Mouse (Mus musculus): ENCODE results near the gene Abcg3. TPM values are rescaled to one million over a fixed set of nuclear protein-coding genes. Genes with fewer than 3 reads are reported as not detected.

The Abcg3 gene
- 0.15 and 0.25 TPM in 2 replicates for polyA plus RNA-seq (2021; fragmentation: Nextera tagmentation)
- long read RNA-seq, experiment 1 = 0 reads
- long read RNA-seq, experiment 2, partial matches to known transcripts = 1 of 2 reads
- long read RNA-seq, experiment 2, other reads (novel, unspliced or antisense) = 0 of 2 reads

DNA sequence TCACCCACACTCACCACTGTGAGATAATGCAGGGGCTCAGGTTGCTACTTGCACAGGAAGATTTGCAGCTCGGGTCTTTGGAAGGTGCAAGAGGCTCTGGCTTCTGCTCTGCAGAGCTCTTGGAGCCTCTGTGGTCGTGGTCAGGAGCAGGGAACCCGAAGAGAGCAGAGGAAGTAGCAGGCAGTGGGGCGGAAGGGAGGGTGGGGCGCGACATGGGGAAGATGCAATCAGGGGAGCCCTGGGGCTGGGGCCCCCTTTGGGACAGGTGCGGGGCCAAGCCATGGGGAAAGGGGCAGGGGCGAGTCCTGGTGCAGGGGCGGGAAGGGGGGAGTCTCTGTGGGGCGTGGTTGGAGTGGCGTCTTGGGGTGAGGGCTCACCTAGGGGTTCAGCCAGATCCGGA is at the start of gene Abcg3:
TSS of gene Abcg3 (minus strand) at position 184 of the 400 bp plus-strand sequence.

Other genes starting within 250 kb of the Abcg3 start
- 1.5 and 1.9 TPM in 2 replicates for gene Zfp951, start 122.6 kb downstream of the Abcg3 start, polyA plus RNA-seq (2021; fragmentation: Nextera tagmentation)
- gene Gbp9, start 156.8 kb upstream of the Abcg3 start, polyA plus RNA-seq (2021; fragmentation: Nextera tagmentation) = 0.34 and 0.94 TPM in 2 replicates
- 0.08 and 0.19 TPM in 2 replicates for gene Gbp8, start 156.8 kb upstream of the Abcg3 start, polyA plus RNA-seq (2021; fragmentation: Nextera tagmentation)
- 0.35 and 0.73 TPM in 2 replicates for gene Gbp4, start 156.9 kb upstream of the Abcg3 start, polyA plus RNA-seq (2021; fragmentation: Nextera tagmentation)